Mouse (Mus musculus) cerebral cortex, adult 2 months (tissue): Measurements from ENCODE around the gene Ethe1.

Source experiments
- WGBS: fragments of 180-500 bp; shearing (Covaris S2); methylation state at CpG from one replicate; pipeline ENCODE4 v1.1.7; 2018; 5-methylcytosine and 5-hydroxymethylcytosine counted together

Gene Ethe1

DNA sequence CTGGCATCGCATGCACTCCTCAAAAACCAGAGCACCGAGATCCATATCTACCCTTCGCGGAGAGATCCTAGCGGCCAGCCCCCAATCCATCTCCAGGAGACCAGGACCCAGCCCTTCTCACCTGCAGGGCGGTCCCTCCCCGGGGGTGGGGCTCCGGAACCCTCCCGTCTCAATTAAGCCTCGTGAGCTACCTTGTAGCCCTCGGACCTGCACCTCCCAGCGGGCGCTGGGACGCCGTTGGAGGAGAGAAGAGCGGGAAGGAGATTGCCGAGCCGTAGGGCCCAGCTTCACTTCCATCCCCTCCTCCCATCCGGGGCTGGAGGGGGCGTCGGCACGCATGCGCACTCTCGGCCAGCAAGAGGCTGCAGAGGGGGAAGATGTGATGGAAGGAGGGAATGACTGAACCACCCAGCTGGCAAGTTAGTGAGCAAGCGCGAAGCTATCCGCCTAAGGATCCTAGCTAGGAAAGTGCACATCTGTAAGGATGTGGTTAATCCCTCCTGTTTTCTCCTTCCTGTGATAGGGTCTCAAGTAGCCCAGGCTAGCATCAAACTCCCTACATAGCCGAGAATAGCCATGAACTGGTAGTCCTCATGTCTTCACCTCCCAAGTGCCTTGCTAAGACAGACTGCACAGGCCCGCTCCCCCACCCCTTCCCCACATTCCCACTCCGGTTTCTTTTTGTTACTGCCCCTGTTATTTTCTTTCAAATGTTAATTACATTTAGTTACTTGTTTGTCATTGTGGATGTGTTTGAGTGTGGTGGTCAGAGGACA is at the start of gene Ethe1, which contains the start of gene Zfp575:
Ethe1 (plus strand) TSS at position 214 of the 776 bp plus-strand sequence.
Zfp575 (minus strand) TSS at position 312 of the 776 bp plus-strand sequence.
- 7% methylated on average over 30 of the region's 30 CpGs for WGBS

DNA sequence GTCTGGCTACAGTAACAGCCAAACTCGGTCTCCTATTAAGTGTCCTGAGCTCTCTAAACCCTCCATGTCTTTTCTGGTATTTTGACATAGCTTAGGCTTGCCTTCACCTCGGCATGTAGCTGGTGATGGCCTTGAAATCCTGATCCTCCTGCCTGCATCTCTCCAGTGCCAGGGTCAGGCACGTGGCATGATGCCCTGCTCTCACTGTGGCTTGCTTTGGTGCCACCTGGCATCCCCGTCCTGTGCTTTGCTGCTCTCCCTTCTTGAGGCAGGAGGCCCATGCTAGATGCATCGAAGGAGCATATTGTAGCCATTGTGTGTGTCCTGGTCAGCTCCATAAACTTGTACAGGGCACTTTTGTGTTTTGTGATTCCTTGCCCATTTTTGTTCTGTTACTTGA is 49.8 kb upstream of the Ethe1 start:
- WGBS: 58% methylated on average over 5 of the region's 5 CpGs

DNA sequence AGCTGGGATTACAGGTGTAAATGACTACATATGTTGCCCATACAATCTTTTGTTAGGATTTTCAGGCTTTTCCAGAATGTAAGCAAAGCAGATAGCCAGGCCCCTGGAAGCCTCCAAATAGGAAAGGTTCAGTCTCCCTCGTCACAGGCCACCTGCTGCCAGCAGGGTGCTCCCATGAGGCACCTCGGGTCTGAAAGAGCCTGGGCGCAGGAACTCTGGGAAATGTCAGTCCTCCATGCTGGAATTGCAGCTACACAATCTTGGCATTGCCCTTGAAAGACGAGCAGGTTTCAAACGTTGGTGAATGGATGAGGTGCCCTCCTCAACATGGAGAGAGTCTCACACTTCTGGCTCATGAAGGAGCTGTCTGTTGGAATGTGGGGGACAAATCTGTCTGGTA is 49.2 kb upstream of the Ethe1 start:
- WGBS: 28% methylated on average over 5 of the region's 5 CpGs

DNA sequence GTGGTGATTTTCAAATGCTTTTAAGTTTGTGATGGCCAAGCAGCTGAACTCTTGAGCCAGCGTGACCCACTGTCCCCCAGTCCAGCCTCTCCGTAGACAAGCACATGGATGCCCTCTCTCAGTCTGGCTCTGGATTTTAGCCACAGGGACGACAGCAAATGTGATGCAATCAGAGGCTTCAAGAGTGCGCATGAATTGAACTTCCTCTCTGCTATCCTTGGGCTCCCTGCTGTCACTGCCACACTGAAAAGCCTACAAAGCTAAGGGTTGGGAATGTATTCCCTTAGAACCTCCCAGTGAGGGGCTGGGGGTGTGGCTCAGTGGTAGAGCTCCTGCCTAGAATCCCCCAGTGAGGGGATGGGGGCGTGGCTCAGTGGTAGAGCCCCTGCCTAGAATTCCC is 48.6 kb upstream of the Ethe1 start:
- WGBS: 73% methylated on average over 5 of the region's 5 CpGs

DNA sequence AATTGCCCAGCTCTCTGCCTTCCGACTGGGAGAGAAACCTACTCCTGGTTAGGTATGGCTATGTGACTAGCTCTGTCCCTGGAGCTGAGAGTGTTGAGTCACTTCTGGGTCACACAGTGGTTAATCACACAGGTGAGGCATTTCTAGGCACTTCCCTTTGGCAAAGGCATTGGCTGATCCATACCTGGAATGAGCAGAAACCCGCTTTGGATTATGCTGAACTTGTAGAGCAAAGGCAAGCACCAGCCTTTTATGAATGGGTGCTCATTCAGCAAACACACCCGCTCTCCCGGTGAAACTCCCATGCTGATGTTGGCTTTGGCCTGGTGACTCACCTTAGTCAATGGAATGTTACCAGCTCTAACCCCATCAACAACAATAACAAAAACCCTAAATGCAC is 47.7 kb upstream of the Ethe1 start:
- WGBS: 90% methylated on average over 4 of the region's 4 CpGs

DNA sequence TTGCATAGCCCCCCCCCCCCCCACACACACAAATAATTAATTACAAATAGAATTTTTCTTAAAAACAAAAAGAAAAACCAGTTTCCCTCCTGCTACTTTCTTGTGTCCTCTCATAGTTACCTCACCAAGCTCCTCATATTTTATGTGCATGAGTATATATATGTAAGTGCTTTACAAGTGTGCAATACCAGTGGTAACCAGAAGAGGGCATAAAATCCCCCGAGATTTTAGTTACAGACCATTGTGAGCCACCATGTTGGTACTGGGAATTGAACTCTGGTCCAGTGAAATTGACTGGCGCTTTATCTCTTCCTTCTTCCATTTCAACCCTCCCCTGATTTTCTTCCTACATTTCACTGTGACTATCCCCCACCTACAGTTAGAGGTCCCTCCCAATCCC is 42.8 kb upstream of the Ethe1 start:
- whole genome bisulfite sequencing: 87% methylated on average over 2 of the region's 2 CpGs

DNA sequence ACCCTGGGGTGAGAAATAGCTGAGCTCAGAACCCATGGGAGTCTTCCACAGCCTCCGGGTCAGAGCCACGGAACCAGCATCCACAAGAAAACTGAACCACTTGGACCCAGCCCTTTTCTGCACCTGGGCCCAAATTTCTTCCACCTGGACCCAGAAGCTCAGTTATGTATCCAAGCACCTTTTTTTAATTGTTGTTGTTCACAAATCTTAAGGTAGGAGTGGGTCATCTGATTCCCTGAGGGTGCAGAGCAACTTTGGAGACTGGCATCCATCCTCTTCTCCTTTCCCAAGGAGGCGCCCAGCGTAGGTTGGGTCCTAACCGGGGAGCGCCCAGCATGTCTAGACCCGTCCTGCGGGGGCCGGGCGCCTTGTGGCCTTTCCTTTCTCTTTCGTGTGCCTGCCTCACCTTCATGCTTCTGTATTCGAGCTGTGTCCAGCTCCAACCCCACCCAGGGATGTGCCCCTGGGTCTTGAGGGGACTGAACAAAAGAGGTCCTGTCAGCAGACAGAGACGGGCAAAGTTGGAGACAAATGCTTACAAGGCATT is 41.2 kb upstream of the Ethe1 start, which contains the start of the genes Pinlyp and Xrcc1:
Pinlyp (minus strand) TSS at position 51 of the 547 bp plus-strand sequence.
Xrcc1 (plus strand) TSS at position 222 of the 547 bp plus-strand sequence.
- WGBS: 45% methylated on average over 13 of the region's 13 CpGs

DNA sequence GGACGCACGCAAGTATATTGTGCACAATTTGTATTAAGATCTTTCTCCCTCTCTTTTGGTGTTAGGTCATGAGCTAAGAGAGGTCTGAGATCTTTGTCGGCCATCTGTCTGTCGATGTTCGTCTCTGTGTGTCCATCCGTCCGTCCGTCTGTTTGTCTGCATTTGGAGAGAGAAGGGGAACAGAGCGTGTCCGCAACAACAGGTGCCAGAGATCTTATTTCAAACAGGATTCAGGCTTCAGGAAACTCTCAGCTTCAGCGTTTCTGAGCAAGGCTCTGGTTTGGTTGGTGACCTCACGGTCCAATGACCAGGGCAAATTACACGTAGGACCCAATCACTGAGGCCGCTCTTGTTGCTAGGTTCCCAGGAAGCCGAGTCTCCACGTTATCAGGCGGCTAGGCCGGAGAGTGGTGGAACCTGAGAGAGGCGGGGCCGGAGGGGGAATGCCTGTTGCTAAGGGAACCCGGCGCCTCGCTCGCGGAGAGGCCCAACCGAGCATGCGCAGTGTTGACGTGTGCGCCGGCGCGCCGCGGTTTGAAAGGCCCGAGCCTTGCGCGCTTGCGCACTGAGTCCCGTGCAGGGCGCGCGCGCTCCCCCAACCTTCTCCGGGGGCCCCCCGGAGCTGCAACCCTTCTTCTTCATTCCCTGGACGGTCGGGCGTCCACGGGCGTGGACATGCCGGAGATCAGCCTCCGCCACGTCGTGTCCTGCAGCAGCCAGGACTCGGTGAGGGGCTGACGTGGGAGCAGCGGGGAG is 40.5 kb upstream of the Ethe1 start:
- WGBS: under 1% methylated on average over 57 of the region's 57 CpGs

DNA sequence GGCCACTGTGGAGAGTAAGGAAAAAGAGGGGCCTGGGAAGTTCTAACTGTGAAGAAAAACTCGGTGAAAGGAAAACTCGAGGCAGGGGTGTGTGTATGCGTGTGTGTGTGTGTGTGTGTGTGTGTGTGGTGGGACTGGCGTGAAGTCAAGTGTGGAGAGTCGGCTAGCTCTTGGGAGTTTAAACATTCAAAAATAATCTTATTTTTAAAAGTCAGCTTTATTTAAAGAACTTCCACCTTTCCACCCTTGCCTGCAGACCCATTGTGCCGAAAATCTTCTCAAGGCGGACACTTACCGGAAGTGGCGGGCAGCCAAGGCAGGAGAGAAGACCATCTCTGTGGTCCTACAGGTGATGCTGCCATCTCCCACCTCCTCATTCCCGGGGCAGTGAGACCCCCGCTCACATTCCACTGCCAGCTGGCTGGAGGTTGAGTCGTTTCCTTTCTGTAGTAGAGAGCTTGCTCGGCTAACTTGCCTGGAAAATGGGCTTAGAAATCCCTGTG is 39.8 kb upstream of the Ethe1 start:
- WGBS: 15% methylated on average over 13 of the region's 13 CpGs

DNA sequence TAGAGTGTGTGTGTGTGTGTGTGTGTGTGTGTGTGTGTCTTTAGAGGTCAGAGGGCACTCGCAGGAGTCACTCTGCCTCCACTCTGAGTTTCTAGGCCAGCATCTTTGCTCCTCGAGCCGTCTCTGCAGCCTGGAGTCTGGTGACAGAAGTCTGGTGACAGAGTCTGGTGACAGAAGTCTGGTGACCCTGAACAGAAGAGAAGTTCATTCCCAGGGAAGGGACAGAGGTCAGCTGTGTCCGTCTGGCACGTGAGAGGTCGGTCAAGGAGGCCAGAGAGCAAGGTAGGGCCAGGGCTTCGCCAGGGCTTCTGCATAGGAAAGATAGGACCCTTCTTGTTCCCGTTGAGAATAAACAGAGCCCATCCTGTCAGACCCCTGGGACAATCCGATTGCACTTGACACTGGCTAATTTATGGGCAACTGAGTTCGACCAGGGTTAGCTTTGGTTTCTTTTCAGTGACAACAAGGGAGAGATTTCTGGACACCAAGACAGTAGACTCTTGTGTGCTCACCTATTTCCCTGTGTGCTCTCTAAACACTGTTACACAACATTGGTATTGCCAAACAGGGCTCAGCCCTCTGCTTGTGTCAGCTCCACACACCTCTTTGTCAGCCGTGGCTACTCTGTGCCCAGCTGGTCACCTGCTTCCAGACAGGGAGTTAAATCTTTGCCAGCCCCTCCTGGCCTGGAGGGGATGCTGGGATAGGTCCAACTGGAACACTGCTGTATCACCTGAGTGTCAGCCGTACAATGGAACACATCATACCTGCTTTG is 35.2 kb upstream of the Ethe1 start:
- 86% methylated on average over 12 of the region's 12 CpGs for WGBS

DNA sequence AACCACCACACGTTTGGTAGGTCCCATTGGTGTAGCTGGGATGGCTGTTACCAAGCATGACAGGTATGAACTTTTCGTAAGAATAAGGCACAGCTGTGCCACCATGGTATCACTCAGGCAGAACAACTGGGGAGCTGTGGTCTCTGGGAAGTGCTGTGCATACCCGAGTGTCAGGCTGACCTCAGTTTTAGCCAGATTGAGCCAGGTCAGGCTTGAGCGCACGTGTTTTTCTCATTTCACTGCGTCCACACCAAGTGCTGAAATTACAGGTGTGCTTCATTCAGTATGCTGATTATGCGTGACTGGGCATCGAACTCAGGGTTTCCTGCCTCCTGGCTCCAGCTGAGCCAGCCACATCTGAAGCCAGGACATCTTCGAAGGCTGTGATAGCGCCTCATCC is 31.6 kb upstream of the Ethe1 start:
- 94% methylated on average over 10 of the region's 10 CpGs for WGBS

DNA sequence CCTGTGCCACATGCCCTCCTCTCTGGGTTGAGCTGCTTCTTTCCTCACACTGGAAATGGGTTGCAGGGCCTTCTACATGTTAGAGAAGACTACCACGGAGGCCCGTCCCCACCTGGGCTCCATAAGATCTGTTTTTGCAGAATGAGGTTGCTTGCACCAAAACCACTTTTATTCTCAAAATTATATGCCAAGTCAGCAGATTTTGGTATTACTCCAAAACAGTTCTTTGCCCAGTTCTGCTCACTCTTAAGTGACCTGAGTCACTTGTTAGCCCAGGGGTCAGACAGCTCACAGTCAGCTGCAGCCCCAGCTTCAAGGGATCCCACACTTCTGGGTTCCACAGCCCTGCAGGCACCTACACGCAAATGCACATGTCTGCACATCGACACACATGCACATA is 25.9 kb upstream of the Ethe1 start:
- WGBS: 93% methylated on average over 4 of the region's 4 CpGs

DNA sequence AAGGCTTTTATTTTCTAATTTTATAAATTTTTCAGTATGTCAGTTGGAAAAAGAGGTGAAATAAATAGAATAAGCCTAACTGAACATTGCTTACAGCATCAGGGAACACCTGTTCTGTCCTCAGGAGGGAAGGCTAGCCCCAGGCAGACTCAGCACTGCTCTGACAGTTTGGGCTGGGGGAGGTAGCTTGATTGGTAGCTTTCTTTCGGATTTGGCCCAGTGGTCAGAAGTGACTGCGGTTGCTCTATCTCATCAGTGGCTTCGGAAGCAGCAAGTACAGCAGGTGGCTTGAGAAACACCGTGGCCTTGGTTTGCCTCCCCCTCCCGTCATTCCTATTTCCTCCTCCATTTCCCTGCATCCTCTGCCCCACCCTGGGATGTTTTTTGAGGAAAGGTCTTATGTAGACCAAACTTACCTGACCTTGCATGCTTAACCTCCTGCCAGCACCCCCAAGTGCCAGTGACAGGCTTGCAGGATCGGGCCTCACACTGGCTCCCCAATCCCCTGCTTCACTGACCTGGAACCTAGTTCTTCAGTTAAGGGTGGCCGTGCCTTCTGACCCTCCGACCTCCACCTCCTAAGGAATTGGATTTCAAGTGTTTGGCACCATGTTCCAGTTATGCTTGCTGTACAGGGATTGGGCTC is 24.0 kb upstream of the Ethe1 start:
- WGBS: 91% methylated on average over 8 of the region's 8 CpGs

DNA sequence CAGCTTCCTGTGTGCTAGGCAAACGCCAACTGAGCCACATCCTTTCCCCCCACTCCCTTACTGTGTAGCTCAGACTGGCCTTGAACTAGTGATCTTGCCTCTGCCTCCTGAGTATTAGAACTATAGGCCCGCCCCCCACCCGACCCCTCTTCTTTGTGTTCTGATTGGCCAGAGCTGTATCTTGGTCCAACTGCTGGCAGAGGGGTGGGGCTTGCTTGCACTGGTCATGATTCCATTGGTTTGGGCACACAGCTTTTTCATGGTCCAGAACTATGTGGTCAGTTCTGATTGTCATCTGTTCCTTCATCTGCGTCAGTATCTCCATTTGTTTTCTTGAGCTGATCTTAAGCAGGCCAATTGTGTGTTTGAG is 23.5 kb upstream of the Ethe1 start:
- WGBS: 91% methylated on average over 4 of the region's 4 CpGs

DNA sequence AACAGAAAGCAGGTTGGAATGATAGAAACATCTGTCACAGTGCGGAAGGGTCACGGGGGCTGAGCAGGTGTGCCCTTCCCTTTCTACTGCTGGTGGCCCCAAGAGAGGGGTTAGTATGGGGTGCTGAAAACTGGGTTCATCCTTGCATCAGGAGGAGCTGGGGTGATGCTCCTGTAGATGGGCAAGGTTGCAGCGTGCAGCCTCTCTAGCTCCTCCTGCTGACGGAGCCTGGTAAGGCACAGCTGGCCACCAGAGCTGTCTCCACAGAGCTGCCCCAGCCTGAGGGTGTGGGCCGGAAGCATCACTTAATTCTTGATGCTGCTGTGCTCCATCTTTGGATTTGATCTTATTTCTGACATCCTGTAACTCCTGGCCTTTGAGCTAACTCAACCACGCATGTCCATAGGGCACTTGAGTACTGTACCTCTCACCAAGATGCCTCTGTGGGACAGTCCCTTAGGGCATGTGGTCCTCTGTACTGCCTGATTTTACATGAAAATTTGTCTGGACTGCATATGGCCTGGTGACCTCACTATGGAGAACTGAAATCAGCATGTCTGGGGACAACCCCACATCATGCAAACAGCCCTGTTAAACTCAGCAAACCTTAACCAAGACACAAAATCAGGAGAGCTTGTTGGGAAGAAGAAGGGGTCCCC is 22.6 kb upstream of the Ethe1 start:
- 65% methylated on average over 6 of the region's 6 CpGs for WGBS

DNA sequence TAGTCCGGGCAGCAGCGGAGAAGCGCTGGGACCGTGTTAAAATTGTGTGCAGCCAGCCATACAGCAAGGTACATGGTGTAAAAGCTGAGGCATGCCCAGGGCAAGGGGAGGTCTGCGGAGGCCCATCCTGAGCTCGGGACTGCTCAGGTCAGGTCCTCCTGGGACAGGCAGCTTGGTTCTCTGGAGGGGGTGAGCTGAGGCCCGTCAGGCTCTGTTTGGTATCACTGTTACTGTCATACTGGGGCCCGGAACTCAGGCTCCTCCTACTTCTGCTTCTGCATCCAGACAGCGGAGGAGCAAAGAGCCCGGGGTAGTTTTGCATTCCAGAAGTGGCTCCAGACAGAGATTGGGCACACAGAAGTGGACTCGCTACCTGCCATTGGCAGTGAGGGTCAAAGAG is 21.7 kb upstream of the Ethe1 start:
- 92% methylated on average over 11 of the region's 11 CpGs for WGBS

DNA sequence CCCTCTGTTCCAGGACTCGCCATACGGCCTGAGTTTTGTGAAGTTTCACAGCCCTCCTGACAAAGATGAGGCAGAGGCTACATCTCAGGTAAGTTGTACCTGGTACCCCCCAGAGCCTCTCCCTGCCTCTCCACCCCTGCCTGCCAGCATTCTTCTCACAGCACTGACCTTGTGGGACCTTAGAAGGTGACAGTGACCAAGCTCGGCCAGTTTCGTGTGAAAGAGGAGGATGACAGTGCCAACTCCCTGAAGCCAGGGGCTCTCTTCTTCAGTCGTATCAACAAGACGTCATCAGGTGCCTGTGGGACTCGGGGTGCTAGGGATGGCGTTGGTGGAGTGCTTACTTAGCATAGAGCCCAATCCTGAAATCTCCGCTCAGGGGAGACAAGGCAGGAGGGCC is 21.1 kb upstream of the Ethe1 start:
- WGBS: 96% methylated on average over 9 of the region's 9 CpGs

DNA sequence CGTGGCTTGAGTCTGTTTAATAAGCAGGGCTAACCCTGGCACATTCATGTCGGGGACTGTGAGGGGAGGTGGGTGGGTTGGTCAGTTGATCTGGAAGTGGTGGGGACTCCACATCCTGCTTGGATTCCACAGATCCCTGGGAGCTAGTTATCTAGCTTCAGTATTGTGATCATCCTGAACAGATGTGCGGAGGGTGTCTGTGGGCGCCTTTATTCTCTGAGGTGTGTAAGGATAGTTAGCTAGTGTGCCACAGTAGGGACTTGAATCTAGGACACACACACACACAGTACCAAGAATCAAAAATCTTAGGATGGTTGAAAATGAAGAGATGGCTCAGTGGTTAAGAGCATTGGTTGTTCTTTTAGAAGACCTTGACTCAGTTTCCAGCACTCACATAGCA is 18.8 kb upstream of the Ethe1 start:
- WGBS: 69% methylated on average over 4 of the region's 4 CpGs

DNA sequence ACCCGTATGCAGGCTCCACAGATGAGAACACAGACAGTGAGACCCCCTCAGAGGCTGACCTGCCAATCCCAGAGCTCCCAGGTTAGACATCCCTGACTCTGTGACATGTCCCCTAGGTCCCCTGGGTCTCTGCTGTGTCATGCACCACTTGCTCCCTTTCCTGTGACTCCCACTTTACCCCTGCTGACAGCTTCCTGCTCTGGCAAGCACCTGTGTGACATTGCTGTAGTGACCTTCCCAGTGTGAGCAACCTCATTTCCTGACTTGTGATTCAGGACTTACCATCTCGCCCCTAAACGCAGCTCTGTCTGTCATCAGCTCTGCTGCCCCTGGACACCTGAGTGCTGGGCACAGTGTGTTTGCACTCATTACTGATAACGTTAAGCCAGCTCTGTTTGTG is 16.3 kb upstream of the Ethe1 start:
- WGBS: 89% methylated on average over 4 of the region's 4 CpGs

DNA sequence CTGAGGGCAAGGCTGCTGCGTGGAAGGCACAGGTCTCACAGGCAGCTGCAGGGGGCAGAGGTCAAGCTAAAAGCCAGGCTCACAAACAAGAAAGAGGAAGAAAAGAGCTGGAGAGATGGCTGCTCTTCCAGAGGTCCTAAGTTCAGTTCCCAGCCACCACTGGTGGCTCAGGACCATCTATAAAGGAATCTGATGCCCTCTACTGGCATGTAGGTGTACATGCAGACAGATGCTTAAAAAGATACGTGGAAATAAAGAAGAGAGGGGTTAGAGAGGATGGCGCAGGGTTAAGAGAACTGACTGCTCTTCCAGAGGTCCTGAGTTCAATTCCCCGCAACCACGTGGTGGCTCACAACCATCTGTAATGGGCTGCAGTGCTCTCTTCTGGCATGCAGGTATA is 14.9 kb upstream of the Ethe1 start:
- 64% methylated on average over 5 of the region's 5 CpGs for WGBS
